Mouse (Mus musculus) myocyte (in vitro differentiated cells): ENCODE results near the gene Cpsf4l.

Source experiments
- MAX ChIP-seq: IDR thresholded peaks from one replicate; pipeline ENCODE4 v1.6.1; 2011; ENCODE audit warnings: low read depth, mild to moderate bottlenecking, control low read depth
- MYOG ChIP-seq, 3 experiments: IDR thresholded peaks; one replicate each; pipeline ENCODE4 v1.6.1; 2011; ENCODE audit warnings: control low read depth in 2 of 3, low read depth in 2 of 3, mild to moderate bottlenecking in 2 of 3; ENCODE audit not compliant: insufficient read length in 2 of 3, control insufficient read depth in 1 of 3, insufficient read depth in 1 of 3

DNA sequence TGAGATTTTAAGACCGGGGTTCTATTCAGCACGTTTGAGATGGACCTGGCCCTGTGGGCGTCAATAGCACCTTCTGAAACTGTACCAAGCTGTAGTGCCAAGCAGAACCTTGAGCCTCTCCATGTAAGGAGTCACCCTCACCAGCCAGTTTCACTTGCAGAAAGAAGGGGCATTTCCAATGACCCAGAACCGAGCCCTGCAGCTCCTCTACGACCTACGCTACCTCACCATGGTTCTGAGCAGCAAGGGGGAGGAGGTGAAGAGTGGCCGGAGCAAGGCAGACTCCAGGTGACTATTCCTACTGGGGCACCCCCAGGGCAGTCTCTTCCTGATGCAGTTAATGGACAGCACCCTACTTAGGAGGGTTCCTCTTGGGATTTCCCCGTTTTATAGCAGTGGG, 51.5 kb downstream of the Cpsf4l start:
- no peak for TF ChIP-seq MYOG (IDR thresholded peaks at IDR 0.05; ENCODE audit: control insufficient read depth in 1 of 3, insufficient read depth in 1 of 3, insufficient read length in 2 of 3, low read depth in 2 of 3)
- no peak for TF ChIP-seq MAX
